Mouse (Mus musculus): ENCODE results near the gene Lce1b.

Lce1b gene

GRCm38 (mm10) chr3:92656826-92657225 lies at the start of gene Lce1b:
Lce1b (minus strand) TSS chr3:92656926.
- DNase-seq (ENCODE audit: low read depth, low spot score), result no peak

GRCm38 (mm10) chr3:92694613-92695012 lies 37.9 kb upstream of the Lce1b start:
- DNase-seq (ENCODE audit: low read depth, low spot score), result no peak

- peak; percentile 68 for DNase-seq (ENCODE audit: low read depth, low spot score)
Observed at GRCm38 (mm10) chr3:92691688-92692087, 35.0 kb upstream of the Lce1b start.

GRCm38 (mm10) chr3:92689154-92689553 lies 32.4 kb upstream of the Lce1b start:
- DNase-seq (ENCODE audit: low read depth, low spot score), result peak; percentile 37

DNA sequence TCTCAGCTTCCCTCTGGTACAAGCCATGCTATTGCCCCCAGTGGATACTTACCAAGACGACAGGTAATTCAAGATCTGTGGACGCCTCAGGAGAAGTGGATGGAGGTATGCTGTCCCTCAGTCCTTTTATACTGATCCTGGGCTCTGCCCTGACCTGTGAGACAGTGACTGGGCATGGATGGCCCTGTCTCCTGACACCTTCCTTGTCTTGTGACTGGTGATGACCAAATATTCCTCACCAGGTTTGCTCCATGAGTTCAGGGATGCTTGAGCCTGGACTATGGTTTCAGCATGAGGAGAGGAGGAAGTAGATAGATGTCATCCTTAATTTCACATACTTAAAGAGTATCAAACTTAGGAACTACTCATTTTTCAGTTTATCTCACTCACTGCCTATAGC lies 30.4 kb upstream of the Lce1b start, which contains the start of gene Lce1d:
TSS of gene Lce1d (minus strand) at position 101 of the 400 bp plus-strand sequence.
- DNase-seq (ENCODE audit: low read depth, low spot score), result no peak

DNA sequence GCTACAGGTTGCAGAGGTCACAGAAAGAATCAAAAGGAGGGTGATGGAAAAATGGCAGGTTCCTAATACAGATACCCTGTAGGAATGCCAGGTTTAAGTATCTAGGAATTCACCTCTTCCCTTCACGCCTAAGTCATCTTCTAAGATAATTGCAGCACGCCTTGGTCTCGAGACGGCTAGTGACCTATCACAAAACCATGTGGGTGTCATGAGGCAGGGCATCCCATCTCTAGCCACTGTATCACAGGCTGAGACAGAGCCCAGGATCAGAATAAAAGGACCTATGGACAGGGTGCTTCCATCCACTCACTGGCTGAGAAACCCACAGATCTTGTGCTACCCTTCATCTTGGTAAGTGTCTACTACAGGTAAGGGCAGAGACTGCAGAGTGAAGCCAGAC lies 22.2 kb upstream of the Lce1b start, which contains the start of gene Lce1c:
TSS of gene Lce1c (plus strand) at position 301 of the 400 bp plus-strand sequence.
- no peak for DNase-seq (ENCODE audit: low read depth, low spot score)

GRCm38 (mm10) chr3:92670215-92670614 lies 13.5 kb upstream of the Lce1b start, which contains the start of gene Lce1a2:
Lce1a2 (minus strand) TSS chr3:92670315.
- no peak for DNase-seq (ENCODE audit: low read depth, low spot score)

GRCm38 (mm10) chr3:92648207-92648606 lies 8.5 kb downstream of the Lce1b start, which contains the start of gene Lce1a1:
Lce1a1 (minus strand) TSS chr3:92648307.
- DNase-seq (ENCODE audit: low read depth, low spot score), result no peak

- DNase-seq (ENCODE audit: low read depth, low spot score), result no peak
Observed at GRCm38 (mm10) chr3:92639854-92640253, 16.9 kb downstream of the Lce1b start.

- DNase-seq (ENCODE audit: low read depth, low spot score), result no peak
Observed at GRCm38 (mm10) chr3:92638653-92638991, 18.1 kb downstream of the Lce1b start.

- no peak for DNase-seq (ENCODE audit: low read depth, low spot score)
Observed at GRCm38 (mm10) chr3:92637745-92638652, 18.7 kb downstream of the Lce1b start.

GRCm38 (mm10) chr3:92621560-92621959 lies 35.2 kb downstream of the Lce1b start, which contains the start of gene Lce6a:
Lce6a (minus strand) TSS chr3:92621660.
- no peak for DNase-seq (ENCODE audit: low read depth, low spot score)

GRCm38 (mm10) chr3:92609804-92610203 lies 46.9 kb downstream of the Lce1b start:
- peak; percentile 30 for DNase-seq (ENCODE audit: low read depth, low spot score)

DNA sequence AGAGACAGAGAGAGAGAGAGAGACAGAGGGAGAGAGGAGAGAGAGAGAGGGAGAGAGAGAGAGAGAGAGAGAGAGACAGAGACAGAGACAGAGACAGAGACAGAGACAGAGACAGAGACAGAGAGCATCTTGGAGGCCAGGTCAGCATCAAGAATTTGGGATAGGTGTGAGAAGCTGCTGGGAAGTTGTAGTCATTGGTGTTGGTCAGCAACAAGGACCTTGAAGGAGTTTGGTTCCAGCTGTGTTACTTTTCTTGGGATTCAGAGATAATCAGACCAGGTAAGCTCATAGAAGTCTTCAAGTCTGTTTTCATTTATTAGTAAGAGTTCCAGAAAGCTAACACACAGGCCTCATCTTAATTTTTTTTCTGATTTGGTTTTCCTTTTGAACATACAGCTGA lies 49.3 kb downstream of the Lce1b start, which contains the start of gene 2210017I01Rik:
TSS of gene 2210017I01Rik (minus strand) at position 101 of the 400 bp plus-strand sequence.
- no peak for DNase-seq (ENCODE audit: low read depth, low spot score)

All from 3T3-L1 (cell line).